Mouse (Mus musculus) cerebellum, adult 2 months (tissue): ENCODE measurements around the gene Med27. TPM values are rescaled to one million over a fixed set of nuclear protein-coding genes. Genes with fewer than 3 reads are reported as not detected.

Experiments used
- DNase-seq, 2 experiments: peaks; one replicate each; pipeline ENCODE4 v3.0.0; 2021
- H3K27ac ChIP-seq: fragments of 200-500 bp; 2 replicates; pipeline ENCODE4 v1.5.1; 2012; ENCODE audit warnings: low read length, control low read depth, inconsistent platforms; ENCODE audit not compliant: insufficient read depth
- H3K27me3 ChIP-seq: fragments of 200-500 bp; 2 replicates; pipeline ENCODE4 v1.6.1; 2012; ENCODE audit warnings: inconsistent platforms, mild to moderate bottlenecking, low read length, moderate library complexity; ENCODE audit not compliant: control insufficient read depth, insufficient read depth
- H3K4me1 ChIP-seq: fragments of 200-500 bp; 2 replicates; pipeline ENCODE4 v1.6.1; 2011; ENCODE audit warnings: low read length; ENCODE audit not compliant: control insufficient read depth, insufficient read depth
- H3K4me3 ChIP-seq: fragments of 200-500 bp; replicated peaks from 2 replicates; pipeline ENCODE3; 2011; ENCODE audit warnings: mild to moderate bottlenecking, low read depth, low read length, control low read depth; ENCODE audit not compliant: insufficient read depth
- CTCF ChIP-seq: fragments of 200-500 bp; IDR thresholded peaks from 2 replicates; pipeline ENCODE4 v1.5.1; 2011; ENCODE audit warnings: low read depth, mild to moderate bottlenecking, control low read depth, low read length, moderate library complexity, borderline replicate concordance; ENCODE audit not compliant: insufficient read depth
- POLR2A ChIP-seq: fragments of 200-500 bp; IDR thresholded peaks from 2 replicates; pipeline ENCODE4 v1.6.1; 2011; ENCODE audit warnings: low read length, control low read depth, borderline replicate concordance; ENCODE audit not compliant: insufficient read depth
- WGBS: fragments of 180-500 bp; shearing (Covaris S2); methylation state at CpG from one replicate; pipeline ENCODE4 v1.1.7; 2018; 5-methylcytosine and 5-hydroxymethylcytosine counted together
- polyA plus RNA-seq: library from polyadenylated mRNA; depleted of rRNA; stranded (reverse); fragments of >200 nt; gene quantifications from 2 replicates; pipeline ENCODE4 v1.2.3, GENCODE M21; 2012; rRNA removed

The Med27 gene
- polyA plus RNA-seq, 1 experiment = 45.3 TPM

- Histone ChIP-seq H3K27ac (no peak overlapping the region), H3K4me3 (no peak overlapping the region), H3K27me3 (no peaks in the 10 kb centered on the region), H3K4me1 (peaks cover 6% of the 10 kb centered on the region; the same call in 1 of the 2 replicates)
- 70% methylated on average over 5 of the region's 5 CpGs for WGBS
- DNase-seq = no peak
- TF ChIP-seq POLR2A (no peak), CTCF (no peak)
Measured at GRCm38 (mm10) chr2:29572811-29573427, 226.3 kb downstream of the Med27 start.

- WGBS = 50% methylated on average over 5 of the region's 5 CpGs
- no peak for TF ChIP-seq CTCF
- no peak for TF ChIP-seq POLR2A
- no peaks in the 10 kb centered on the region for H3K27me3 ChIP-seq
Measured at GRCm38 (mm10) chr2:29573591-29573990, 227.0 kb downstream of the Med27 start.

GRCm38 (mm10) chr2:29574187-29574586 lies 227.6 kb downstream of the Med27 start:
- WGBS = 53% methylated on average over 11 of the region's 11 CpGs
- no peak overlapping the region for H3K4me3 ChIP-seq
- no peaks in the 10 kb centered on the region for H3K27me3 ChIP-seq
- no peak for TF ChIP-seq POLR2A
- TF ChIP-seq CTCF = no peak
- H3K4me1 ChIP-seq = peaks cover 6% of the 10 kb centered on the region; the same call in 1 of the 2 replicates
- no peak for DNase-seq
- H3K27ac ChIP-seq = no peak overlapping the region

More at GRCm38 (mm10) chr2:29573591-29573990, 227.0 kb downstream of the Med27 start:
- DNase-seq = no peak
- Histone ChIP-seq H3K27ac (no peak overlapping the region), H3K4me3 (no peak overlapping the region), H3K4me1 (peaks cover 6% of the 10 kb centered on the region; the same call in 1 of the 2 replicates)

Other genes starting within 250 kb of the Med27 start
- 16.8 and 17.3 TPM in 2 replicates for gene Setx, start 222.6 kb upstream of the Med27 start, polyA plus RNA-seq
- 25.7 and 26.0 TPM in 2 replicates for gene Ntng2, start 93.8 kb upstream of the Med27 start, polyA plus RNA-seq